Mouse (Mus musculus) urinary bladder, adult 2 months (tissue): ENCODE measurements around the gene Heatr5b. TPM values are rescaled to one million over a fixed set of nuclear protein-coding genes. Genes with fewer than 3 reads are reported as not detected.
A peak's percentile ranks its signal among the peaks of the same experiment; 100 is the strongest.

ENCODE experiments used
- DNase-seq: peaks from one replicate; pipeline ENCODE4 v3.0.0; 2022; ENCODE audit warnings: low spot score
- polyA plus RNA-seq: library from polyadenylated mRNA; depleted of rRNA; stranded (reverse); fragments of >200 nt; gene quantifications from 2 replicates; pipeline ENCODE4 v1.2.3, GENCODE M21; 2012

Heatr5b gene
- polyA plus RNA-seq, 1 experiment: 17.5 TPM

DNA sequence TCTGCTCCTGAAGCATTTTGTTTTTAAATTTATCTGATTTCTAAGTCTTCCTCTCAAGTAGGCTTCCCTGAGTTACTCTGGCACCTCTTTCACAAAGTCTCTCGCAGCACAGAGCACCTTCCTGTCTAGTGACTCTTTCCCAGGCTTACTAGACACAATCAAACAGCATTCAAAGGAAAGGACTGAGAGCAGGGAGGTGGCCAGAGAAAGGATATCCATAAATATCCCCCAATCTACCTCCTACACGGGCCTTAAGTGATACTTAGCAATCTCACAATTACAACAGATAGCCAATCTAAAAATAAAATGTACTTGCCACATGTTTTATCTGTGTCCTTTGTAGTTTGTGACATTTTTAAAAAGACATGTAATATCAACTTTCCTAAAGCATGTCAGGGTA, 66.2 kb downstream of the Heatr5b start:
- DNase-seq: no peak

DNA sequence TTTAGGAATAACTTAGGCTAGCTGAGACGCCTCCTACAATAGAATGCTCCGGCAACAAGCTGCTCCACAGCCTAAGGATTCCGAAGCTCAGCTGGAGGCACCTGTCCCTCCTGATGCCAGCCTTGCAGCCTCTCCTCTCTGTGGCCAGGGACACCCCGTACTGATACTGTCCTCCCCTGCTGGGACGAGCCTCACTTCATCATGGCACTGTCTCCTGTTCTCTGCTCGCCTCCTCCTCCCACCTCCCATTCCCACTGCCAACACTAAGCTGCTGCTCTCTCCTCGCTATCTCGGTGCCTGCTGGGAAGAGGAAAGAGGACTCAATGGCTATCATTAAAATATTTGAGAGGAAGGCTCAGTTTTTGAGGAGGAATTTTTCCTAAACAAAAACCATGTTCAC, 67.6 kb downstream of the Heatr5b start:
- DNase-seq: no peak

DNA sequence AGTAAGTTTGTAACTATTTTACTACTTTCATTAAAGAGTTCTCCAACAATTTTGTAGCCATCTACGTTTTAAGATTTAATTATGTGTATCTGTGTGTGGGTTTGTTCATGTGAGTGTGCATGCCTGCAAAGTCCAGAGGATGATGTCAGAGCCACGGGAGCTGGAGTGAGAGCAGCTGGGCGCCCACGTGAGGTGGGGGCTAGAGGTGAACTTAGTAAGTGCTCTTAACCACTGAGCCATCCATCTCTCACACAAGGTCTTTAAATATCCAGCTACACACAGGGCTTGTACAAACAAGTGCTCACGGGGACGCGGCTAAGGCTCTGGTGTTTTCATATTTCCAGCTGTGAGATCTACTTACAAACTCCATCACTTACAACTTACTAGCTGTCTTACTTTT, 69.1 kb downstream of the Heatr5b start:
- no peak for DNase-seq

GRCm38 (mm10) chr17:78763272-78763671, 71.9 kb downstream of the Heatr5b start:
- no peak for DNase-seq

- DNase-seq: no peak
Observed at GRCm38 (mm10) chr17:78752938-78753655, 82.1 kb downstream of the Heatr5b start.

DNA sequence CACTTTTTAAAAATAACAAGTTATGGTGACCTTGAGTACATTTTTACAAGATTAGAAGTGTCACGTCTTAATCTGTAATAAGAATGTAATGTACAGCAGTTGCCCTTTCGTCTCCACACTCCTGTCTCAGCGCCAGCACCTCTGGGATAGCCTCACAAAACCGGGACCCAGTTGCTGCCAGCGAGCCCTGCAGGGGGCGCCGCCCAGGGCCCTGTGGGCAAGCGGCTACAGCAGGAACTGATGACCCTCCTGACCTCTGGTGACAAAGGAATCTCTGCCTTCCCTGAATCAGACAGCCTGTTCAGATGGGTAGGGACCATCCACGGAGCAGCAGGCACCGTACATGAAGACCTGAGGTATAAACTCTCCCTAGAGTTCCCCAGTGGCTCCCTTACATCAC, 83.1 kb downstream of the Heatr5b start:
- no peak for DNase-seq

- DNase-seq: no peak
Observed at GRCm38 (mm10) chr17:78748440-78748839, 86.7 kb downstream of the Heatr5b start.

GRCm38 (mm10) chr17:78738416-78738815, 96.7 kb downstream of the Heatr5b start:
- DNase-seq: no peak

DNA sequence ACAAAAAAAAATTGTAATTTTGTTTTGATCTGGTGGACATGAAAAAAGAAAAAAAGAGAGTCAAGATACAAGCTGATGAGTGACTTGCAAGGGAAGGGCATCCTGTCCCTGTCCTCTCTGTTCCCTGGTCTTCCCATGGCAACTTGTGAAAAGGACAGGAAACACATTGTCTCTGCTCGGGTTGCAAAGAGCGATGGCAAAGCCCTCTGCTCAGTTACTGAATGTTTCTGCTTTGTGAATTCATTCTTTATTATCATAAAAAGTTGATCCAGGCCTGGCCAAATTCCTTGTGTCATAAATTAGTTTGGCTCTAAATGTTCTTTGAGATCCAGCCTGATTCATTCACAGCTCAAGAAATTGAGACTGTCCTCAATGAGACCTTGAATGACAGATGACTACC, 97.4 kb downstream of the Heatr5b start:
- DNase-seq: no peak

- no peak for DNase-seq
Observed at GRCm38 (mm10) chr17:78737096-78737495, 98.1 kb downstream of the Heatr5b start, which contains the start of gene Strn. TSS of gene Strn (minus strand) at chr17:78737196.

GRCm38 (mm10) chr17:78736473-78736988, 98.6 kb downstream of the Heatr5b start:
- peak; percentile 97 for DNase-seq

DNA sequence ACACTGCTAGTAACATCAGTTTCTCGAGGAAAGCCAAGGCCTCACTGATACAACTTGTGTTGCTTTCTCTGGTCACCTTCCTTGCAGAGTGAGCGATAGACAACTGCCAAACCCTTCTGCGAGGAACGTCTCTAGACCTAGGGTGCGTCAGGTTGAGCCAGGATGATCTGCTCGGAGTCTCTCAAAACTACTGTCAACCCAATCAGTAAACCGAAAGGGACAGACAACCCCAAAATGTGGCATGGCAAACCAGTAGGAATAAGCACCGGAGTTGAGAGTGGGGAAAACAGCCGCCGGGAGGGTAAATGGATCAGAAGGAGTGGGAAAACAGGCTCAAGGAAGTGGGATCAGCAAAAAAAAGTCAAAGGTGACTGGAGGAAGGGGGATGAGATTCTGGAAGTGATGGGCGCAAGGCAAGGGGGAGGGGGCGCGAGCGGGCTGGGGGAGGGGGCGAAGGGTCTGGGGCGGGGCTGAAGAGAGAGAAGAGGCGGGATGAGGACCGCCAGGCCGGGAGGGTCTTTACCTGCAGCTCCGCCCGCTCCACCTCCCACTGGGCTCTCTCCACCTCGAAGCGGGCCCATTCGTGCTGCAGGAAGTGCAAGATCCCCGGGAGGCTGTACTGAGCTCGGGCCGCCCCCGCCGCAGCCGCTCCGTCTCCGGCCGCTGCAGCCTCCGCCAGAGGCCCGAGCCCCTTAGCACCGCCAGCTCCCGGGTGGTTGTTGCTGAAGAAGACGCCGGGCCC, 99.3 kb downstream of the Heatr5b start:
- peak; percentile 23 for DNase-seq

DNA sequence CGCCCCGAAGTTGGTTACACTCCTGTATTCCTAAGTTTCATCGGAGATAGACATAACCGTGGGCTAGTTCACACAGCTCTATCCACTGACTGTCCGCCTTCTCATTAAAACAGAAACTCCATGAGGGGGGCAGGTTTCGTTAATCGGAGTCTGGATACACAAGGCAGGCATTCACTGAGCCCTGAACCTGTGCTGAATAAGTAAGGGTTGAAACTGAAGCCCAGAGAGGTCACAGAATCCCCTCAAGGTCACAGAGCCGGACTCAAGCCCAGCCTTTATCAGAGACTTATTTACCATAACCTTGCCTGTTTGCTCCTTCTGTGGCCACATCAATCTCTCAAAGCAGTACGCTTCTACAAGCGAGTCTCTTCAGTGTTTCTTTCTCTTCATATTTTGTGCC, 100.4 kb downstream of the Heatr5b start:
- DNase-seq: no peak

DNA sequence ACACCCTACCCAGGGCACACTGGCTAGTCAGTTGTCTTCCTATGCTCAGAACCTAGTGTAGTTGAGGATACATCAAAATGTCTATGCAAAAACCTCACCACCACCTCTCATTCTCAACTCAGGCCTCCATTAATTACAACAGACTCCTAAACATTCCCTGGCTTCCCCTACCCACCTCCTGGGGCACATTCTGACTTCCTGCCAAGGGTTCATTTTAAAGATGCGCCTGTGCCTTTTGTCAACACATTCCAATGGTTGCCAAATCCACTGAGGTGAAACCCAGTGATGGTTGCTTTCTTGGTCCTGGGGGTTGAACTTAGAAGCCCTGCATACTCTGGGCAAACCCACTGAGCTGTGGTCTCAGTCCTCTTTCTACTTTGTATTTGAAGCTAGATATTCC, 103.1 kb downstream of the Heatr5b start:
- no peak for DNase-seq

GRCm38 (mm10) chr17:78726746-78727449, 108.3 kb downstream of the Heatr5b start:
- no peak for DNase-seq

DNA sequence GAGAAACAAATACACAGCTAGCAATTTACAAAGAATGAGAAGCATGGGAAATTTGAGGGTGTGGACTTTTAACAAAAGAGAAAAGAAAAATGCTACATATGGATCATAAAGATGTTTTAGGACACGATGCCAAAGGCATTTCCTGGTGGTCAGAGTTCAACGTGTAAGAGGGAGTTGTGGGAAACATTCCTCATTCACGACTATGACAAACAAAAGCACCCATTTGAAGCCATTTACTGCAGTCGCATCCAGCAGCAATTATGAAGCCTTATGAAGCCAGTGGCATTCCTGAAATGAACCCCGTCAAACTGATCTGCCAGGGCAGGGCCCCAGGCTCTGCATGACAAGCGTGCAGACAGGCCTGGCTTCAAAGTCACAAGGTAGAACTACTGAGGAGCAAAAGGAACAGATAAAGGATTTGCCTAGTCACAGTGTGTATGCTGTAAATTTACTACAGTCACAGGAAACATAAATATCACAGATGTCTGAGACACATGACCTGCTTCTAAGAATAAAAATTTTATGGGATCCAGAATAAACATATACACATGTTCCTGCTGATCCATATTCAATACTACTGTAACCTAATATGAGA, 110.6 kb downstream of the Heatr5b start:
- no peak for DNase-seq

DNA sequence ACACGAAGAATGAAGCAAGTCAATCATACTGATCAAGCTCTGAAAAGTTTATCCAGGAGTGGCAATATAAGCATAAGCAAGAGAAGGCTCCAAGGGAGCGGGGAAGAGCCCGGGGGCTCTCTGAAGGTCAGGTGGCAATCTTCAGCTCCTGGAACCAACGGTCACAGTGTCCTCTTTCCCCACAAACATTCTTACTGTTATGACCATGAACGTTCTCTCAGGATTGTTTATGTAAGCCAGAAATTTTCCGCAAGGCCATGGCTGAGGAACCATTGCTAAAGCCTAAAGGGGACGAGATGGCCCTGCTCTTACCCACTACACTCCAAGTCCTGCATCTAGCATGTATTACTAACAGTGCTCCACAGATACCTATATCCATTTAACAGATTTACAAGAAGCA, 113.5 kb downstream of the Heatr5b start:
- no peak for DNase-seq

GRCm38 (mm10) chr17:78719086-78719485, 116.1 kb downstream of the Heatr5b start:
- no peak for DNase-seq

GRCm38 (mm10) chr17:78710258-78710657, 124.9 kb downstream of the Heatr5b start:
- no peak for DNase-seq

DNA sequence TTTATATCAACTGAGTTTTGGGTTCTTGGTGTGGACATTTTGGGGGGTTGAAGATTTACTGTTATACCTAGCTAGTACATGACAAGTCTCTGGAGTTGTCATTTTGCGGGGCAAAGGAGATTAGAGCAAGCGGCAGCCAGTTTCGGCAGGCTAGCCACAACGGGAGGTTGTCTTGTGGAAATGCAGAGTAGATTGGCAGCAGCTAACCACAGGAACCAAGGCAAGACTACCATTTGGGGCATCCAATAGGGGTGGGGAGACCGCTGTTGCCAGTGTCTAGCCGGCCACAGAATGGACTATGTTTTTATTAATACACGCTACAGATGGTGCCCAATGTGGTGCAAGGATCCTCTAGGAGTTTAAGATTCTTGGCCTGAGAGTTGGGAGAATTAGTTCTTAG, 126.7 kb downstream of the Heatr5b start:
- no peak for DNase-seq

DNA sequence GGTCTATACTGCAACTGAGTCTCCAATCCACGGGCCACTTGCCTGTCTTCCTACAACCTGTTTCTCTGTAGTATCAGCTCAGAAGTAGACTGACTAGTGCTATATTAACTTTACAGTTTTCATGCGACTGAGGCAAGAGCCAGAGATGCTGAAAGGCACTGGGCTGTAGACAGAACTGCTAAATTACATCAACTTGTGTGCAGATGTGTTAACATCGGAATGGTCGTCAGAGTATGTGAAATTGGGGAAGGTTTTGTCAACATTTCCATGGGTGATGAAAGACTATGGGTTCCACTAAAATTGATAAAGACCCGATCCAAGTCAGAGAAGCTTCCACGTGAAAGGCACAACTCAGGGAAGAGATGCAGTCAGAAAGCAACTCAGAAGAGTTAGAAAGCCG, 132.2 kb downstream of the Heatr5b start:
- DNase-seq: no peak
